Mouse (Mus musculus) limb, embryonic 14.5 days (tissue): Measurements from ENCODE around the gene Tsen54. TPM values are rescaled to one million over a fixed set of nuclear protein-coding genes. Genes with fewer than 3 reads are reported as not detected.

Experiments
- ATAC-seq: fragments of 200-750 bp; cut with Nextera tagmentation; 2 replicates; pipeline ENCODE4 v1.8.0; 2017; ENCODE audit warnings: low read depth, moderate number of reproducible peaks, moderate TSS enrichment; ENCODE audit not compliant: low FRiP score
- DNase-seq: peaks from one replicate; pipeline ENCODE4 v3.0.0-alpha.2; 2015; ENCODE audit warnings: low spot score
- H3K27ac ChIP-seq: fragments of 300-500 bp; sonication (generic); replicated peaks from 2 replicates; pipeline ENCODE4 v1.5.1; 2014; ENCODE audit warnings: low read depth, mild to moderate bottlenecking, low read length, moderate library complexity, mixed read lengths
- H3K27me3 ChIP-seq: fragments of 300-500 bp; sonication (generic); 2 replicates; pipeline ENCODE4 v1.6.1; 2014; ENCODE audit warnings: low read length, mixed read lengths; ENCODE audit not compliant: control insufficient read depth, insufficient read depth
- H3K36me3 ChIP-seq: fragments of 300-500 bp; sonication (generic); 2 replicates; pipeline ENCODE4 v1.6.1; 2014; ENCODE audit warnings: mild to moderate bottlenecking, low read length, moderate library complexity, mixed read lengths; ENCODE audit not compliant: control insufficient read depth, insufficient read depth
- H3K4me1 ChIP-seq: fragments of 300-500 bp; sonication (generic); 2 replicates; pipeline ENCODE4 v1.6.1; 2014; ENCODE audit warnings: antibody characterized with exemption, low read length, mixed read lengths; ENCODE audit not compliant: control insufficient read depth, insufficient read depth
- H3K4me2 ChIP-seq: fragments of 300-500 bp; sonication (generic); replicated peaks from 2 replicates; pipeline ENCODE4 v1.6.1; 2014; ENCODE audit warnings: low read depth, mild to moderate bottlenecking, low read length, moderate library complexity; ENCODE audit not compliant: severe bottlenecking
- H3K4me3 ChIP-seq: fragments of 300-500 bp; sonication (generic); replicated peaks from 2 replicates; pipeline ENCODE4 v1.5.1; 2014; ENCODE audit warnings: low read length
- H3K9ac ChIP-seq: fragments of 300-500 bp; sonication (generic); 2 replicates; pipeline ENCODE4 v1.6.1; 2014; ENCODE audit warnings: mild to moderate bottlenecking, low read depth, low read length, moderate library complexity; ENCODE audit not compliant: severe bottlenecking
- H3K9me3 ChIP-seq: fragments of 300-500 bp; sonication (generic); 2 replicates; pipeline ENCODE4 v1.6.1; 2016; ENCODE audit warnings: low read length; ENCODE audit not compliant: control insufficient read depth
- POLR2A ChIP-seq: fragments of 200-500 bp; IDR thresholded peaks from 2 replicates; pipeline ENCODE4 v1.8.0; 2012; ENCODE audit warnings: inconsistent platforms, mild to moderate bottlenecking, moderate library complexity, borderline replicate concordance; ENCODE audit not compliant: insufficient read depth, insufficient read length; ENCODE audit errors: extremely low read depth
- WGBS: fragments of 180-500 bp; shearing (Covaris S2); extraction: QIAGEN DNeasy Blood & Tissue Kit; methylation state at CpG from one replicate; pipeline ENCODE4 v1.1.7; 2014; 5-methylcytosine and 5-hydroxymethylcytosine counted together
- microRNA-seq: library from miRNA; unstranded; fragments of <30 nt; microRNA quantifications from one replicate; pipeline ENCODE4, GENCODE M21; 2016
- polyA plus RNA-seq, 2 experiments: library from polyadenylated mRNA; depleted of rRNA in 1 of 2; stranded (reverse) in 1 of 2; unstranded in 1 of 2; fragments of >200 nt; fragmentation: Nextera tagmentation in 1 of 2; extraction: Ambion mirVana in 1 of 2; gene quantifications; 2 replicates each; pipeline versions ENCODE4 v1.2.1 to v1.2.3; 2012 to 2014

The Tsen54 gene
- polyA plus RNA-seq, 2 experiments, result 28.1 to 32.6 TPM

- WGBS, result 2% methylated on average over 46 of the region's 75 CpGs
- H3K9ac ChIP-seq, result peak overlapping the region; percentile 36
- TF ChIP-seq POLR2A, result no peak
- DNase-seq, result peak; percentile 79
- H3K4me2 ChIP-seq, result peak overlapping the region; percentile 60
- peak overlapping the region; percentile 40 for H3K4me3 ChIP-seq
- H3K27ac ChIP-seq, result no peak overlapping the region
- H3K36me3 ChIP-seq, result 0 out of 2 replicates have a peak, but pooled peaks cover 6% of the 10 kb centered on the region
- no peaks in the 10 kb centered on the region for H3K9me3 ChIP-seq
- ATAC-seq, result peak; percentile 69
- peaks cover 43% of the 10 kb centered on the region for H3K27me3 ChIP-seq
- no peaks in the 10 kb centered on the region; the same call in 1 of the 2 replicates for H3K4me1 ChIP-seq
Measured at GRCm38 (mm10) chr11:115859143-115859945, 44.8 kb downstream of the Tsen54 start.

GRCm38 (mm10) chr11:115863895-115864294, 49.4 kb downstream of the Tsen54 start:
- 83% methylated on average over 8 of the region's 8 CpGs for WGBS

GRCm38 (mm10) chr11:115869393-115869792, 54.9 kb downstream of the Tsen54 start:
- Histone ChIP-seq H3K9me3 (no peaks in the 10 kb centered on the region), H3K4me3 (no peak overlapping the region), H3K4me2 (no peak overlapping the region), H3K27ac (no peak overlapping the region), H3K36me3 (no peaks in the 10 kb centered on the region), H3K27me3 (no peaks in the 10 kb centered on the region), H3K4me1 (no peaks in the 10 kb centered on the region), H3K9ac (no peak overlapping the region)
- WGBS, result 77% methylated on average over 8 of the region's 8 CpGs
- ATAC-seq (no peak), DNase-seq (no peak)
- no peak for TF ChIP-seq POLR2A

More at GRCm38 (mm10) chr11:115863895-115864294, 49.4 kb downstream of the Tsen54 start:
- Histone ChIP-seq H3K9ac (no peak overlapping the region), H3K9me3 (no peaks in the 10 kb centered on the region), H3K27ac (no peak overlapping the region), H3K4me1 (no peaks in the 10 kb centered on the region; the same call in 1 of the 2 replicates), H3K27me3 (peaks cover 28% of the 10 kb centered on the region), H3K4me2 (no peak overlapping the region), H3K36me3 (no peaks in the 10 kb centered on the region), H3K4me3 (no peak overlapping the region)
- TF ChIP-seq POLR2A, result no peak
- no peak for DNase-seq
- ATAC-seq, result no peak

GRCm38 (mm10) chr11:115872437-115872836, 57.9 kb downstream of the Tsen54 start:
- no peak overlapping the region for H3K27ac ChIP-seq
- TF ChIP-seq POLR2A, result no peak
- WGBS, result 78% methylated on average over 4 of the region's 4 CpGs
- no peak overlapping the region for H3K4me2 ChIP-seq
- no peaks in the 10 kb centered on the region for H3K9me3 ChIP-seq
- no peaks in the 10 kb centered on the region for H3K36me3 ChIP-seq
- no peak overlapping the region for H3K9ac ChIP-seq
- DNase-seq (no peak), ATAC-seq (no peak)
- H3K4me3 ChIP-seq, result no peak overlapping the region
- H3K27me3 ChIP-seq, result no peaks in the 10 kb centered on the region
- no peaks in the 10 kb centered on the region for H3K4me1 ChIP-seq

Small RNAs within 50 kb of the gene (microRNA-seq; reads per million reads assigned to microRNA genes)
- gene Mir5621, result not detected

Other genes with a start within 250 kb of the Tsen54 start
- gene Mrps7, start 210.8 kb upstream of the Tsen54 start, polyA plus RNA-seq (2012; rRNA removed), result 40.2 and 47.4 TPM in 2 replicates
- gene Mrps7, start 210.8 kb upstream of the Tsen54 start, polyA plus RNA-seq (2014; fragmentation: Nextera tagmentation; extraction: Ambion mirVana), result 86.6 and 89.0 TPM in 2 replicates
- 39.5 and 48.2 TPM in 2 replicates for gene Gga3, start 210.7 kb upstream of the Tsen54 start, polyA plus RNA-seq (2012; rRNA removed)
- gene Gga3, start 210.7 kb upstream of the Tsen54 start, polyA plus RNA-seq (2014; fragmentation: Nextera tagmentation; extraction: Ambion mirVana), result 17.7 and 19.1 TPM in 2 replicates
- gene Mif4gd, start 201.8 kb upstream of the Tsen54 start, polyA plus RNA-seq (2012; rRNA removed), result 34.2 and 36.1 TPM in 2 replicates
- 23.1 and 23.5 TPM in 2 replicates for gene Mif4gd, start 201.8 kb upstream of the Tsen54 start, polyA plus RNA-seq (2014; fragmentation: Nextera tagmentation; extraction: Ambion mirVana)
- 30.7 and 36.3 TPM in 2 replicates for gene Slc25a19, start 186.4 kb upstream of the Tsen54 start, polyA plus RNA-seq (2012; rRNA removed)
- 20.9 and 26.9 TPM in 2 replicates for gene Slc25a19, start 186.4 kb upstream of the Tsen54 start, polyA plus RNA-seq (2014; fragmentation: Nextera tagmentation; extraction: Ambion mirVana)
- gene Grb2, start 106.1 kb upstream of the Tsen54 start, polyA plus RNA-seq (2012; rRNA removed), result 61.5 and 62.7 TPM in 2 replicates
- 53.8 and 58.0 TPM in 2 replicates for gene Grb2, start 106.1 kb upstream of the Tsen54 start, polyA plus RNA-seq (2014; fragmentation: Nextera tagmentation; extraction: Ambion mirVana)
- gene Tmem94, start 49.3 kb upstream of the Tsen54 start, polyA plus RNA-seq (2012; rRNA removed), result 46.8 and 68.8 TPM in 2 replicates
- 17.9 and 18.8 TPM in 2 replicates for gene Tmem94, start 49.3 kb upstream of the Tsen54 start, polyA plus RNA-seq (2014; fragmentation: Nextera tagmentation; extraction: Ambion mirVana)
- gene Caskin2, start 1.1 kb upstream of the Tsen54 start, polyA plus RNA-seq (2012; rRNA removed), result 34.6 and 44.7 TPM in 2 replicates
- 17.3 and 21.2 TPM in 2 replicates for gene Caskin2, start 1.1 kb upstream of the Tsen54 start, polyA plus RNA-seq (2014; fragmentation: Nextera tagmentation; extraction: Ambion mirVana)
- gene Llgl2, start 9.3 kb downstream of the Tsen54 start, polyA plus RNA-seq (2012; rRNA removed), result 11.2 and 12.6 TPM in 2 replicates
- gene Llgl2, start 9.3 kb downstream of the Tsen54 start, polyA plus RNA-seq (2014; fragmentation: Nextera tagmentation; extraction: Ambion mirVana), result 12.3 and 13.3 TPM in 2 replicates
- gene Myo15b, start 43.7 kb downstream of the Tsen54 start, polyA plus RNA-seq (2012; rRNA removed), result 0.55 and 1.3 TPM in 2 replicates
- 0.54 and 0.56 TPM in 2 replicates for gene Myo15b, start 43.7 kb downstream of the Tsen54 start, polyA plus RNA-seq (2014; fragmentation: Nextera tagmentation; extraction: Ambion mirVana)
- gene Smim5, start 85.2 kb downstream of the Tsen54 start, polyA plus RNA-seq (2012; rRNA removed), result 9.8 and 10.5 TPM in 2 replicates
- 16.0 and 17.5 TPM in 2 replicates for gene Smim5, start 85.2 kb downstream of the Tsen54 start, polyA plus RNA-seq (2014; fragmentation: Nextera tagmentation; extraction: Ambion mirVana)
- gene Smim6, start 97.3 kb downstream of the Tsen54 start, polyA plus RNA-seq (2012; rRNA removed), result 0.52 and 0.77 TPM in 2 replicates
- gene Smim6, start 97.3 kb downstream of the Tsen54 start, polyA plus RNA-seq (2014; fragmentation: Nextera tagmentation; extraction: Ambion mirVana), result 0.83 and 0.89 TPM in 2 replicates
- 35.6 and 52.6 TPM in 2 replicates for gene Sap30bp, start 118.6 kb downstream of the Tsen54 start, polyA plus RNA-seq (2012; rRNA removed)
- 36.6 and 36.9 TPM in 2 replicates for gene Sap30bp, start 118.6 kb downstream of the Tsen54 start, polyA plus RNA-seq (2014; fragmentation: Nextera tagmentation; extraction: Ambion mirVana)
- gene Recql5, start 118.8 kb downstream of the Tsen54 start, polyA plus RNA-seq (2012; rRNA removed), result 27.9 and 28.0 TPM in 2 replicates
- gene Recql5, start 118.8 kb downstream of the Tsen54 start, polyA plus RNA-seq (2014; fragmentation: Nextera tagmentation; extraction: Ambion mirVana), result 16.1 and 18.3 TPM in 2 replicates
- gene Itgb4, start 160.0 kb downstream of the Tsen54 start, polyA plus RNA-seq (2012; rRNA removed), result 11.3 and 11.6 TPM in 2 replicates
- 12.5 TPM in 2 replicates for gene Itgb4, start 160.0 kb downstream of the Tsen54 start, polyA plus RNA-seq (2014; fragmentation: Nextera tagmentation; extraction: Ambion mirVana)
- 115 and 139 TPM in 2 replicates for gene Galk1, start 198.0 kb downstream of the Tsen54 start, polyA plus RNA-seq (2012; rRNA removed)
- 162 and 164 TPM in 2 replicates for gene Galk1, start 198.0 kb downstream of the Tsen54 start, polyA plus RNA-seq (2014; fragmentation: Nextera tagmentation; extraction: Ambion mirVana)
- gene H3f3b, start 213.2 kb downstream of the Tsen54 start, polyA plus RNA-seq (2012; rRNA removed), result 871 and 951 TPM in 2 replicates
- 1,919 and 2,014 TPM in 2 replicates for gene H3f3b, start 213.2 kb downstream of the Tsen54 start, polyA plus RNA-seq (2014; fragmentation: Nextera tagmentation; extraction: Ambion mirVana)
- 80.3 and 99.4 TPM in 2 replicates for gene Unk, start 215.6 kb downstream of the Tsen54 start, polyA plus RNA-seq (2012; rRNA removed)
- 33.1 and 39.2 TPM in 2 replicates for gene Unk, start 215.6 kb downstream of the Tsen54 start, polyA plus RNA-seq (2014; fragmentation: Nextera tagmentation; extraction: Ambion mirVana)